Comparison of ENCODE assay signal across 10 mouse cellular contexts in the genomic region with DNA sequence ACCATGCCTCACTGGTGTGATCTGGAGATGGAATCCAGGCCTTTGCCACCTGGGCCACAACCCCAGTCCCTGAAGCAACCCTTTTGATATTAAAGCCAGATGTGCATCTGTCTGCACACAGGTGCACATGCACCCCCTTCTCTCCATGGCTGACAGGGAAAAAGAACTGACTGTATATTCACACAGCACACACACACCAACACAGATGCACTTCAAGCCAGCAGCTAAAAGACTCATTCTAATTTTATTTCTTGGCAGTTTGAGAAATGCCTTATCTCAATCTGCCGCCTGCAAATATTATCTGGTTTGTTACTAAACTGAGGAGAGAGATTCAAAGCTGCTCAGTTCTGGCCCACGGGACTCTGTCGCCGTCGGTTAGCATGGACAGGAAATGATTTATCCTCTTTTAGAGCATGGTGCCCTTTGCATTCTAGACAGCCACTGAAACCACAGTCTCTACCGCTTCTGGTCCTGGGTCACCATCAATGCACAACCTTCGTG.
DNase-seq lines count a peak whose midpoint lies in the region; ATAC-seq lines count a peak whose summit lies in the region.
"Had no signal": no experiment of that assay in that cellular context is flagged by ENCODE, and none has a peak within 500 bp of the region (broad histone marks: within the 10 kb centered on the region; RNA-seq: fewer than 3 reads in every experiment).

No protein-coding gene starts in this region.

- peak overlapping the region; percentile 10 to 35 for H3K27ac ChIP-seq in heart, embryonic 14.5 days (replicated peaks in 1 of 2; ENCODE audit: control insufficient read depth in 1 of 2, insufficient read depth in 1 of 2, low read depth in 2 of 2, low read length in 2 of 2)
- no peak overlapping the region for H3K27ac ChIP-seq in limb, embryonic 11.5 days (replicated peaks; ENCODE audit: low read depth, low read length)
- no peak overlapping the region for H3K27ac ChIP-seq in hindbrain, embryonic 10.5 days
- H3K27ac ChIP-seq: limb, embryonic 12.5 days had no signal

- peaks cover 5% of the 10 kb centered on the region for H3K9me3 ChIP-seq in heart, embryonic 14.5 days (ENCODE audit: control insufficient read depth, low read length)
- no peaks in the 10 kb centered on the region for H3K9me3 ChIP-seq in limb, embryonic 11.5 days (ENCODE audit: control insufficient read depth, low read length)
- peaks cover 8% of the 10 kb centered on the region; the same call in 1 of the 2 replicates for H3K9me3 ChIP-seq in hindbrain, embryonic 10.5 days

- 14% methylated on average over 7 of the region's 7 CpGs for WGBS in heart, embryonic 14.5 days
- 39% methylated on average over 7 of the region's 7 CpGs for WGBS in limb, embryonic 11.5 days
- WGBS in hindbrain, embryonic 10.5 days: 85% methylated on average over 7 of the region's 7 CpGs

- H3K4me2 ChIP-seq in heart, embryonic 14.5 days (ENCODE audit: low read length): no peak overlapping the region
- H3K4me2 ChIP-seq in limb, embryonic 11.5 days (ENCODE audit: low read depth, severe bottlenecking): no peak overlapping the region
- H3K4me2 ChIP-seq: limb, embryonic 12.5 days had no signal

- no peaks in the 10 kb centered on the region for H3K27me3 ChIP-seq in heart, embryonic 14.5 days (ENCODE audit: control insufficient read depth, insufficient read depth, low read length)
- no peaks in the 10 kb centered on the region for H3K27me3 ChIP-seq in limb, embryonic 11.5 days (ENCODE audit: control insufficient read depth, insufficient read depth, low read length)
- H3K27me3 ChIP-seq in hindbrain, embryonic 10.5 days (ENCODE audit: insufficient read depth, poor library complexity, severe bottlenecking): no peaks in the 10 kb centered on the region

- DNase-seq in heart, adult 18-20 months: no peak
- DNase-seq in c-Kit-positive CD71-negative TER-119-negative erythroid progenitor cells, embryonic 14.5 days (ENCODE audit: low read depth): peak; percentile 40
- DNase-seq in limb, embryonic 11.5 days (ENCODE audit: low spot score): peak; percentile 39
- peak; percentile 73 for DNase-seq in thymus, postnatal 14 days
- no peak for DNase-seq in hindbrain, embryonic 10.5 days (ENCODE audit: low spot score)
- DNase-seq in kidney, adult 18-20 months: no peak
- DNase-seq: kidney, adult 8-10 months had no signal

- no peak for ATAC-seq in heart, embryonic 14.5 days (ENCODE audit: insufficient number of reproducible peaks, insufficient read depth, low FRiP score, low read depth)
- ATAC-seq in limb, embryonic 11.5 days (ENCODE audit: insufficient number of reproducible peaks, low FRiP score, low TSS enrichment, low read depth): no peak; the same call in 1 of the 2 replicates

- peaks cover 14% of the 10 kb centered on the region for H3K36me3 ChIP-seq in heart, embryonic 14.5 days (ENCODE audit: control insufficient read depth, insufficient read depth, low read length)
- peaks cover 5% of the 10 kb centered on the region; the same call in 1 of the 2 replicates for H3K36me3 ChIP-seq in limb, embryonic 11.5 days (ENCODE audit: control insufficient read depth, insufficient read depth, low read length)
- peaks cover 36% of the 10 kb centered on the region for H3K36me3 ChIP-seq in hindbrain, embryonic 10.5 days

- peaks cover 21 to 39% of the 10 kb centered on the region in 2 experiments for H3K4me1 ChIP-seq in heart, embryonic 14.5 days (ENCODE audit: control insufficient read depth in 2 of 2, insufficient read depth in 2 of 2, low read length in 2 of 2)
- H3K4me1 ChIP-seq in limb, embryonic 11.5 days (ENCODE audit: control insufficient read depth, insufficient read depth, low read length): no peaks in the 10 kb centered on the region; the same call in none of the 2 replicates
- peaks cover 7% of the 10 kb centered on the region; the same call in 1 of the 2 replicates for H3K4me1 ChIP-seq in hindbrain, embryonic 10.5 days (replicated peaks)

- no peak overlapping the region for H3K9ac ChIP-seq in heart, embryonic 14.5 days (ENCODE audit: low read length)
- no peak overlapping the region for H3K9ac ChIP-seq in limb, embryonic 11.5 days (ENCODE audit: low read length)
- H3K9ac ChIP-seq: limb, embryonic 12.5 days had no signal

- no peak overlapping the region for H3K4me3 ChIP-seq in heart, embryonic 14.5 days (ENCODE audit: control insufficient read depth in 1 of 2, insufficient read depth in 1 of 2, low read depth in 1 of 2, low read length in 2 of 2)
- no peak overlapping the region for H3K4me3 ChIP-seq in limb, embryonic 11.5 days (ENCODE audit: low read depth, low read length)
- H3K4me3 ChIP-seq in hindbrain, embryonic 10.5 days: no peak overlapping the region
- H3K4me3 ChIP-seq: limb, embryonic 12.5 days; myocyte had no signal

Comparison
In these comparisons a context has a peak if more than half of its experiments do, and no peak if none do; other contexts are left out.
1. H3K27ac ChIP-seq: peak in heart, embryonic 14.5 days (2 of 2); none in limb, embryonic 11.5 days (single experiment) and hindbrain, embryonic 10.5 days (single experiment).
2. DNase-seq: peak in c-Kit-positive CD71-negative TER-119-negative erythroid progenitor cells, embryonic 14.5 days (single experiment), limb, embryonic 11.5 days (single experiment) and thymus, postnatal 14 days (single experiment); none in heart, adult 18-20 months (0 of 2), hindbrain, embryonic 10.5 days (single experiment) and kidney, adult 18-20 months (single experiment).